Mouse (Mus musculus) B cell, adult 62 days (primary cell): ENCODE data around the gene Fndc7. TPM values are rescaled to one million over a fixed set of nuclear protein-coding genes. Genes with fewer than 3 reads are reported as not detected.

Source experiments
- total RNA-seq: library from RNA; stranded (reverse); gene quantifications from 4 replicates; pipeline ENCODE4 v1.2.4, GENCODE M21; 2023

The Fndc7 gene
- 0.89 to 2.0 TPM (median 1.1 TPM) in 4 replicates for total RNA-seq

DNA sequence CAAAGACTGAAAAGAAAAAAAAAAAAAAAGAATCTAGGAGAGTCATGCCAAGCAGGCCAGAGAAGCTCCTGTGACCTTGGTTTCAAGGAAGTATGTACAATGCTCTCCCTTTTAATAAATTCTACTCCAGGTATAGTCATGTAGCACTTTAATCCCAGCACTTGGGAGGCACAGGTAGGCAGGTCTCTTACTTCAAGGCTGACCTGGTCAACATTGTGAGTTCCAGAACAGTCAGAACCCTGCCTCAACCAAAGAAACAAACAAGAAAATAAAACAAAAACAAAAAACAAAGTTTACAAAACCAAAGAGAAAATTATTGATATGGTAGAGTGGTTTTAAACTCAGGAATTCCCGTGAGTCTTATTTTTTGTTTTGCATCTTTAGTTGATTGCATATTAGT, at the start of gene Fndc7:
Fndc7 (minus strand) TSS at position 101 of the 400 bp plus-strand sequence.

DNA sequence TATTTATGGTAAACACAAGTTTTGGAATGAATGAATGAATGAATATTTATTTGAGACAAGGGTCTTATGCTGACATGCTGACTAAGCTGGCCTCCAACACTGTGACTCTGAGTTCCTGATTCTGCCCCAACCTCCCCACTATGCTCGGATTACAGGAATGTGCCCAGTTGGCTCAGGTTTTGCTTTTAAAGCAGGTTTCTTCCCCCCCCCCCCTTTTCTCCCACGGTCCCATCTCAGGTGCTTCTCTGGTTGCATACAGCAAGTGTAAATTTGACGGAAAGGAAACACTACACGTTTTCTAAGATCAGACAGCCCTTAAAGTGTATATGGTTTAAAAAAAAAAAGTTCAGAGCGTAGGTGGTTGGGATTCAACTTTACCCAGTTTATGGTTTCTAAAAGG, 49.8 kb upstream of the Fndc7 start, which contains the start of gene Henmt1:
Henmt1 (plus strand) TSS at position 301 of the 400 bp plus-strand sequence.

DNA sequence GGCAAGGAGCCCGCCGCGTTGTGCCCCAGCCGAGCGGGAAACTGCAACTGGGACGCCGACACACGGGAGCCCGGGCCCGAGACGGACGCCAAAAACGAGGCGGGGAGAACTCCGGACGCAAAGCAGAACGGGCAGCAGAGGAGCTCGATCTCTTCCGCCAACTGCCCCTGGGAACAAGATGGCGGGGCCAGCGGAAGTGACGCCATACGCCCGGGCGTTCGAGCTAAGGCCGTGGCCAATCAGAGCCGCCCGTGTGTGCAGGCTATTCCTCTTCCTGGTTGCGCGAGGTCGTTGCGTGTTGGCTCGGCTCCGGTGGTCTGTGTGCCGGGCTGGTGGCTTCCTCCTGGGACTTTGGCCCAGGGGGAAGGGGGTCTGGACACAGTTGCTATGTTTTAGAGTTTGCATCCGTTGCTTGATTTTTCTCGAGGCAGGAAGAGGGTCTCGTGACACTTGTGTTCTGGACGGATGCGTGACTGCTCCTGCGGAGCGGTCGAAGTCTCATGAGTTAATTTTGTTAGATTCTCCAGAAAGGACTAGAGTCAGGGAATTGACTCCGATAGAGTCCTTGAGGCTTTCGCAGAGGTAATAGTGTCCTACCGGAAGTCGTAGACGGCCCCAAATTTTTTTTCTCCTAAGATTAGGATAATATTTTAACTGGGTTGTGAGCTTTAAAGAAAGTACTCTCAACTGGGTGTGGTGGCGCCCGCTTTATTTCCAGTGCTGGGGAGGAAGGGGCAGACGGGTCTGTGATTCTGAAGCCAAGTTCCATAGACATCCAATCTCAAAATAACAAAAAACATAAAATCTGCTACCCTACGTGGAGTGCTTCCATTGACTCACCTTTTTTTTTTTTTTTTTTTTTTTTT, 22.0 kb upstream of the Fndc7 start, which contains the start of gene Prpf38b:
Prpf38b (minus strand) TSS at position 180 of the 866 bp plus-strand sequence.

DNA sequence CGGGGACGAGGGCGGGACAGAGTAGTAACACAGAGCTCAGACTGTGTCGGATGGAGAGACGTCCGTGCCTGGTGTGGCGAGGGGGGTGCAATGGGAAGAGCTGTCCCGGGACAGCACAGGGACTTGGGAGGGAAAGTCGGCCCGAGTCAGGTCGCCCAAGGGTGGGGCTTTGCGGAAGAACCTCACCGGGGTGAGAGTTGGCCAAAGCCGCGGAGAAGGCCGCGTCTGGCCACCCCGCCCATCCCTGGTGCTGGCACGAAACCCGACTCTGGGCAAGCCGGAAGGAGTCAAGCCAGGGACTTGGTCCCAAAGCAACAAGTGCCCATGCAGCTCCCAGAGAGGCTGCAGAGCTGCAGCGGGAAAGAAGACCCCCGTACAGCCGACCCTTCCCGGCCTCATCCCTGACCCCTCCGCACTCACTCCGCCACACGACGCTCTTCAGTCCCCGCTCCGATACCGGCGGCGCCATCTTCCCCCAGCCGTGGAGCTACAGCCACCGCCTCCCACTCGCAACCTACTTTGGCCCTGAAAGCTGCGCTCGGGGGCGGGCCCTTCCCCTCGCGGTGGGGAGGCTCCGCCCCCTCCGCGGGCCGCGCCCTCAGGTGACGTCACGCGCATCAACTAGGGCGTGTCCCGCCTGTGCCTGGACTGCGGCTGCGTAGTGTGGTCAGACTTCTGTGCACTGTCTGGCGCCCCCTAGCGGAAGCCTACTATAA, 49.6 kb downstream of the Fndc7 start, which contains the start of gene Stxbp3:
Stxbp3 (minus strand) TSS at position 527 of the 716 bp plus-strand sequence.

Other genes starting within 250 kb of the Fndc7 start
- 31.9 to 44.0 TPM (median 39.7 TPM) in 4 replicates for gene Clcc1, start 236.1 kb downstream of the Fndc7 start, total RNA-seq
- 0.26 to 1.1 TPM (median 0.53 TPM) in 3 of 4 replicates, not detected in the other for gene Gpsm2, start 167.7 kb downstream of the Fndc7 start, total RNA-seq
- not detected in 4 replicates for gene Aknad1, start 150.3 kb downstream of the Fndc7 start, total RNA-seq
- gene Stxbp3, start 49.5 kb downstream of the Fndc7 start, total RNA-seq = 67.4 to 78.1 TPM (median 72.6 TPM) in 4 replicates
- 246 to 258 TPM (median 247 TPM) in 4 replicates for gene Prpf38b, start 21.7 kb upstream of the Fndc7 start, total RNA-seq
- gene Henmt1, start 49.9 kb upstream of the Fndc7 start, total RNA-seq = 0.52 TPM in 1 of 4 replicates, not detected in the others
- gene Gm9857, start 50.4 kb upstream of the Fndc7 start, total RNA-seq = not detected in 4 replicates
- 8.6 to 10.3 TPM (median 9.0 TPM) in 4 replicates for gene Fam102b, start 137.6 kb upstream of the Fndc7 start, total RNA-seq
- not detected in 4 replicates for gene Slc25a54, start 190.5 kb upstream of the Fndc7 start, total RNA-seq
- 2.6 to 5.3 TPM (median 3.5 TPM) in 4 replicates for gene Slc25a24, start 233.1 kb upstream of the Fndc7 start, total RNA-seq